Mouse (Mus musculus): ENCODE measurements around the gene Cdc42. TPM values are rescaled to one million over a fixed set of nuclear protein-coding genes. Genes with fewer than 3 reads are reported as not detected.

The Cdc42 gene
- polyA plus RNA-seq (2014; fragmentation: Nextera tagmentation; extraction: Ambion mirVana): 722 and 745 TPM in 2 replicates

GRCm38 (mm10) chr4:137357517-137358254 is at the start of gene Cdc42:
Gene Cdc42, minus strand, starts transcription at chr4:137357720.
- ATAC-seq (ENCODE audit: insufficient read depth, low FRiP score, low TSS enrichment): peak; percentile 97
- no peaks in the 10 kb centered on the region for H3K27me3 ChIP-seq (ENCODE audit: control insufficient read depth, insufficient read depth, low read length)
- H3K4me1 ChIP-seq (ENCODE audit: control insufficient read depth, insufficient read depth, low read length): peaks cover 6% of the 10 kb centered on the region; the same call in 1 of the 2 replicates
- under 1% methylated on average over 37 of the region's 44 CpGs for WGBS
- H3K9me3 ChIP-seq (ENCODE audit: control insufficient read depth, low read length): no peaks in the 10 kb centered on the region
- peak within 1 kb of the TSS; percentile 99 for H3K4me3 ChIP-seq (ENCODE audit: low read depth, low read length)
- H3K4me2 ChIP-seq (ENCODE audit: low read depth): peak within 1 kb of the TSS; percentile 71
- peak; percentile 98 for DNase-seq (ENCODE audit: low spot score)
- H3K9ac ChIP-seq (ENCODE audit: low read length): peak within 1 kb of the TSS; percentile 99
- H3K36me3 ChIP-seq (ENCODE audit: control insufficient read depth, insufficient read depth, low read length): no peaks in the 10 kb centered on the region
- H3K27ac ChIP-seq (ENCODE audit: low read depth, low read length): peak within 1 kb of the TSS; percentile 97

- H3K4me2 ChIP-seq (ENCODE audit: low read depth): no peak overlapping the region
- H3K4me3 ChIP-seq (ENCODE audit: low read depth, low read length): no peak overlapping the region
- no peaks in the 10 kb centered on the region for H3K36me3 ChIP-seq (ENCODE audit: control insufficient read depth, insufficient read depth, low read length)
- H3K9ac ChIP-seq (ENCODE audit: low read length): no peak overlapping the region
- ATAC-seq (ENCODE audit: insufficient read depth, low FRiP score, low TSS enrichment) (no peak), DNase-seq (ENCODE audit: low spot score) (no peak)
- H3K4me1 ChIP-seq (ENCODE audit: control insufficient read depth, insufficient read depth, low read length): no peaks in the 10 kb centered on the region
- no peaks in the 10 kb centered on the region for H3K27me3 ChIP-seq (ENCODE audit: control insufficient read depth, insufficient read depth, low read length)
- WGBS: 93% methylated on average over 3 of the region's 3 CpGs
- H3K27ac ChIP-seq (ENCODE audit: low read depth, low read length): no peak overlapping the region
- no peaks in the 10 kb centered on the region for H3K9me3 ChIP-seq (ENCODE audit: control insufficient read depth, low read length)
Measured at GRCm38 (mm10) chr4:137405571-137405970, 48.1 kb upstream of the Cdc42 start.

GRCm38 (mm10) chr4:137396641-137397525 is 39.4 kb upstream of the Cdc42 start:
- H3K4me2 ChIP-seq (ENCODE audit: low read depth): no peak overlapping the region
- no peak overlapping the region for H3K4me3 ChIP-seq (ENCODE audit: low read depth, low read length)
- no peak for ATAC-seq (ENCODE audit: insufficient read depth, low FRiP score, low TSS enrichment)
- H3K27ac ChIP-seq (ENCODE audit: low read depth, low read length): no peak overlapping the region
- 84% methylated on average over 15 of the region's 15 CpGs for WGBS
- H3K27me3 ChIP-seq (ENCODE audit: control insufficient read depth, insufficient read depth, low read length): no peaks in the 10 kb centered on the region
- DNase-seq (ENCODE audit: low spot score): no peak
- H3K4me1 ChIP-seq (ENCODE audit: control insufficient read depth, insufficient read depth, low read length): no peaks in the 10 kb centered on the region
- no peaks in the 10 kb centered on the region for H3K9me3 ChIP-seq (ENCODE audit: control insufficient read depth, low read length)
- no peaks in the 10 kb centered on the region for H3K36me3 ChIP-seq (ENCODE audit: control insufficient read depth, insufficient read depth, low read length)
- H3K9ac ChIP-seq (ENCODE audit: low read length): no peak overlapping the region

GRCm38 (mm10) chr4:137393378-137394135 is 36.0 kb upstream of the Cdc42 start:
- ATAC-seq (ENCODE audit: insufficient read depth, low FRiP score, low TSS enrichment): no peak
- WGBS: 62% methylated on average over 9 of the region's 9 CpGs

GRCm38 (mm10) chr4:137392874-137393273 is 35.4 kb upstream of the Cdc42 start:
- 90% methylated on average over 9 of the region's 9 CpGs for WGBS
- H3K4me2 ChIP-seq (ENCODE audit: low read depth): no peak overlapping the region
- H3K27ac ChIP-seq (ENCODE audit: low read depth, low read length): no peak overlapping the region
- no peak for ATAC-seq (ENCODE audit: insufficient read depth, low FRiP score, low TSS enrichment)
- H3K36me3 ChIP-seq (ENCODE audit: control insufficient read depth, insufficient read depth, low read length): no peaks in the 10 kb centered on the region
- no peaks in the 10 kb centered on the region for H3K9me3 ChIP-seq (ENCODE audit: control insufficient read depth, low read length)
- no peaks in the 10 kb centered on the region for H3K27me3 ChIP-seq (ENCODE audit: control insufficient read depth, insufficient read depth, low read length)
- DNase-seq (ENCODE audit: low spot score): no peak
- H3K4me1 ChIP-seq (ENCODE audit: control insufficient read depth, insufficient read depth, low read length): no peaks in the 10 kb centered on the region
- no peak overlapping the region for H3K4me3 ChIP-seq (ENCODE audit: low read depth, low read length)
- H3K9ac ChIP-seq (ENCODE audit: low read length): no peak overlapping the region

More at GRCm38 (mm10) chr4:137393378-137394135, 36.0 kb upstream of the Cdc42 start:
- Histone ChIP-seq H3K9me3 (ENCODE audit: control insufficient read depth, low read length) (no peaks in the 10 kb centered on the region), H3K27ac (ENCODE audit: low read depth, low read length) (no peak overlapping the region), H3K27me3 (ENCODE audit: control insufficient read depth, insufficient read depth, low read length) (no peaks in the 10 kb centered on the region), H3K4me2 (ENCODE audit: low read depth) (no peak overlapping the region), H3K4me3 (ENCODE audit: low read depth, low read length) (no peak overlapping the region), H3K9ac (ENCODE audit: low read length) (no peak overlapping the region), H3K36me3 (ENCODE audit: control insufficient read depth, insufficient read depth, low read length) (no peaks in the 10 kb centered on the region), H3K4me1 (ENCODE audit: control insufficient read depth, insufficient read depth, low read length) (no peaks in the 10 kb centered on the region)
- no peak for DNase-seq (ENCODE audit: low spot score)

GRCm38 (mm10) chr4:137391287-137391686 is 33.8 kb upstream of the Cdc42 start:
- Histone ChIP-seq H3K36me3 (ENCODE audit: control insufficient read depth, insufficient read depth, low read length) (no peaks in the 10 kb centered on the region), H3K27ac (ENCODE audit: low read depth, low read length) (no peak overlapping the region), H3K9ac (ENCODE audit: low read length) (no peak overlapping the region), H3K9me3 (ENCODE audit: control insufficient read depth, low read length) (no peaks in the 10 kb centered on the region), H3K4me1 (ENCODE audit: control insufficient read depth, insufficient read depth, low read length) (no peaks in the 10 kb centered on the region), H3K27me3 (ENCODE audit: control insufficient read depth, insufficient read depth, low read length) (no peaks in the 10 kb centered on the region), H3K4me3 (ENCODE audit: low read depth, low read length) (no peak overlapping the region), H3K4me2 (ENCODE audit: low read depth) (no peak overlapping the region)
- 90% methylated on average over 3 of the region's 3 CpGs for WGBS
- DNase-seq (ENCODE audit: low spot score) (no peak), ATAC-seq (ENCODE audit: insufficient read depth, low FRiP score, low TSS enrichment) (no peak)

GRCm38 (mm10) chr4:137390196-137390595 is 32.7 kb upstream of the Cdc42 start:
- no peak overlapping the region for H3K27ac ChIP-seq (ENCODE audit: low read depth, low read length)
- 91% methylated on average over 4 of the region's 4 CpGs for WGBS
- H3K36me3 ChIP-seq (ENCODE audit: control insufficient read depth, insufficient read depth, low read length): no peaks in the 10 kb centered on the region
- H3K4me3 ChIP-seq (ENCODE audit: low read depth, low read length): no peak overlapping the region
- no peaks in the 10 kb centered on the region for H3K27me3 ChIP-seq (ENCODE audit: control insufficient read depth, insufficient read depth, low read length)
- DNase-seq (ENCODE audit: low spot score): no peak
- no peaks in the 10 kb centered on the region for H3K4me1 ChIP-seq (ENCODE audit: control insufficient read depth, insufficient read depth, low read length)
- no peak for ATAC-seq (ENCODE audit: insufficient read depth, low FRiP score, low TSS enrichment)
- H3K4me2 ChIP-seq (ENCODE audit: low read depth): no peak overlapping the region
- H3K9ac ChIP-seq (ENCODE audit: low read length): no peak overlapping the region
- no peaks in the 10 kb centered on the region for H3K9me3 ChIP-seq (ENCODE audit: control insufficient read depth, low read length)

- Histone ChIP-seq H3K4me3 (ENCODE audit: low read depth, low read length) (peak overlapping the region; percentile 87; the same call in 1 of the 2 replicates), H3K36me3 (ENCODE audit: control insufficient read depth, insufficient read depth, low read length) (no peaks in the 10 kb centered on the region), H3K27ac (ENCODE audit: low read depth, low read length) (no peak overlapping the region), H3K4me2 (ENCODE audit: low read depth) (peak overlapping the region; percentile 88), H3K9ac (ENCODE audit: low read length) (no peak overlapping the region), H3K27me3 (ENCODE audit: control insufficient read depth, insufficient read depth, low read length) (no peaks in the 10 kb centered on the region), H3K4me1 (ENCODE audit: control insufficient read depth, insufficient read depth, low read length) (no peaks in the 10 kb centered on the region), H3K9me3 (ENCODE audit: control insufficient read depth, low read length) (no peaks in the 10 kb centered on the region)
- ATAC-seq (ENCODE audit: insufficient read depth, low FRiP score, low TSS enrichment) (no peak), DNase-seq (ENCODE audit: low spot score) (no peak)
- WGBS: 49% methylated on average over 6 of the region's 6 CpGs
Measured at GRCm38 (mm10) chr4:137388983-137389382, 31.5 kb upstream of the Cdc42 start.
